Mouse (Mus musculus) heart, embryonic 15.5 days (tissue): ENCODE results near the gene Clec4g. TPM values are rescaled to one million over a fixed set of nuclear protein-coding genes. Genes with fewer than 3 reads are reported as not detected.
"Not testable (repeated sequence)": the region's sequence is repeated elsewhere in the genome, so short reads cannot be mapped to it uniquely, and the experiment has no call there.

Experiments
- ATAC-seq: fragments of 200-750 bp; cut with Nextera tagmentation; replicated peaks from 2 replicates; pipeline ENCODE4 v1.8.0; 2017; ENCODE audit warnings: low read depth, moderate TSS enrichment; ENCODE audit not compliant: insufficient number of reproducible peaks, insufficient read depth, low FRiP score
- H3K27ac ChIP-seq: fragments of 300-500 bp; sonication (generic); 2 replicates; pipeline ENCODE4 v1.5.1; 2015; ENCODE audit warnings: mild to moderate bottlenecking, inconsistent platforms
- H3K27me3 ChIP-seq: fragments of 300-500 bp; sonication (generic); 2 replicates; pipeline ENCODE4 v1.6.1; 2015; ENCODE audit warnings: inconsistent platforms
- H3K36me3 ChIP-seq: fragments of 300-500 bp; sonication (generic); 2 replicates; pipeline ENCODE4 v1.6.1; 2015; ENCODE audit warnings: mild to moderate bottlenecking, inconsistent platforms
- H3K4me1 ChIP-seq: fragments of 300-500 bp; sonication (generic); replicated peaks from 2 replicates; pipeline ENCODE4 v1.6.1; 2015; ENCODE audit warnings: inconsistent platforms
- H3K4me2 ChIP-seq: fragments of 300-500 bp; sonication (generic); 2 replicates; pipeline ENCODE4 v1.6.1; 2015; ENCODE audit warnings: inconsistent platforms, mild to moderate bottlenecking, moderate library complexity
- H3K4me3 ChIP-seq: fragments of 300-500 bp; sonication (generic); 2 replicates; pipeline ENCODE4 v1.5.1; 2015; ENCODE audit warnings: mild to moderate bottlenecking, inconsistent platforms
- H3K9ac ChIP-seq: fragments of 300-500 bp; sonication (generic); 2 replicates; pipeline ENCODE4 v1.6.1; 2015; ENCODE audit warnings: mild to moderate bottlenecking, inconsistent platforms
- H3K9me3 ChIP-seq: fragments of 300-500 bp; sonication (generic); replicated peaks from 2 replicates; pipeline ENCODE4 v1.6.1; 2016; ENCODE audit warnings: inconsistent platforms
- WGBS: fragments of 180-500 bp; shearing (Covaris S2); methylation state at CpG from one replicate; pipeline ENCODE4 v1.1.7; 2015; ENCODE audit warnings: mixed read lengths; 5-methylcytosine and 5-hydroxymethylcytosine counted together
- polyA plus RNA-seq: library from polyadenylated mRNA; unstranded; fragments of >200 nt; fragmentation: Nextera tagmentation; extraction: Ambion mirVana; gene quantifications from 2 replicates; pipeline ENCODE4 v1.2.1, GENCODE M21; 2015

Clec4g gene
- 3.2 and 3.6 TPM in 2 replicates for polyA plus RNA-seq

DNA sequence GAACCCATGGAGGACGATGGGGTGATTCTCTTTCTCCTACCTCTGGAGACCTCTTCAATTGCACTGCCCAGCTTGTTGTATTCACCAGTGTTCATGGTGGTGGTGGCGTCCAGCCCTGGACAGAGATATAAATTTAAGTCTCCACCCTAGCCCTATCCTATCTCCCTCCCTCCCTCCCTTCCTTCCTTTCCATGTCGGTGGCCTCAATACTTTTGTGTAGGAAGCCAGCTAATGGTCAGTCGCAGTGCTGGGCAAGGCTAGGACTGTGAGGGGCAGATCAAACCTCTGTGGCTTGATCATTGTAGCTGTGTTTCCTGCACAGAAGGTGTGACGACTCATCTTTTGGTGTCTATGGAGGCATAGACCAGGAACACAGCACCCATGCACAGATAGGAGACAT is at the start of gene Clec4g:
TSS of gene Clec4g (minus strand) at position 101 of the 400 bp plus-strand sequence.
- no peak for ATAC-seq

DNA sequence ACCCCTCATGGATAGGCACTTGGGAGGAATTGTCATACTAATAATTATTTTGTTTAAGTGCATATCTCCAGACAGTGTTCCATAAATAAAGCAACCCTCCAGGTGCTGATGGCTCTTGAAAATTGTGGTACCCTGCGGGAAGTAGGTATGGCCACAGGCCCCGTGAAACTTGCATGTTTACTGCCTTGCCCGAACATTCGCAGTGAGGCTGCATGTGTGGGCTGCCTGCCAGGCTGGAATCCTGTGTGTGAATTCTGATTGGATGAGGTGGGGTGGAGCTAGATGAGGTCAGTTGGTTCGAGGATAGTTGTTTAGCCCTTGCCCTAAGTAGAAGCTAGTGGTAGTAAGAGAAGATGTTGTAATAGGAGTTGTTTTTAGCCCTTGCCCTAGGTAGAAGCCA is 48.2 kb upstream of the Clec4g start:
- H3K36me3 ChIP-seq, ATAC-seq, H3K4me2 ChIP-seq, H3K9ac ChIP-seq, H3K27me3 ChIP-seq, H3K4me3 ChIP-seq, H3K4me1 ChIP-seq, H3K27ac ChIP-seq, H3K9me3 ChIP-seq: not testable (repeated sequence)
- WGBS = 72% methylated on average over 5 of the region's 5 CpGs

More for the DNA sequence above, at the start of gene Clec4g:
- Histone ChIP-seq H3K27ac (no peak within 1 kb of the TSS), H3K4me2 (no peak within 1 kb of the TSS), H3K27me3 (no peaks in the 10 kb centered on the region), H3K36me3 (no peaks in the 10 kb centered on the region), H3K4me3 (no peak within 1 kb of the TSS), H3K9ac (no peak within 1 kb of the TSS), H3K4me1 (0 out of 2 replicates have a peak, but pooled peaks cover 6% of the 10 kb centered on the region), H3K9me3 (no peaks in the 10 kb centered on the region)
- 62% methylated on average over 5 of the region's 5 CpGs for WGBS

DNA sequence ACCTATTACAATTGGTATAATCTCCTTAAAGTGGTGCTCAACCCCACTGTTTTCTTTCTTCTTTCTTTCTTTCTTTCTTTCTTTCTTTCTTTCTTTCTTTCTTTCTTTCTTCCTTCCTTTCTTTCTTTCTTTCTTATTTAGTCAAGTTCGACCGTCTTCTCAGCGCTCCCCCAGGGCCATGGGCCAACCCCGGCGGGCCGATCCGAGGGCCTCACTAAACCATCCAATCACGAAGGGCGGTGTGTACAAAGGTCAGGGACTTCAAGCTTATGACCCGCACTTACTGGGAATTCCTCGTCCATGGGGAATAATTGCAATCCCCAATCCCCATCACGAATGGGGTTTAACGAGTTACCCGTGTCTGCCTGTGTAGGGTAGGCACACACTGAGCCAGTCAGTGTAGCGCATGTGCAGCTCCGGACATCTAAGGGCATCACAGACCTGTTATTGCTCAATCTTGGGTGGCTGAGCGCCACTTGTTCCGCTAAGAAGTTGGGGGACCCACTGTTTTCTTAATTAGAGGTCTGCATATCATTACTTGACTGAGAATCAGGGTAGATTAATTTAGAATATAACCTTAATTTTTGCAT is 33.9 kb upstream of the Clec4g start:
- peak; percentile 100 for ATAC-seq
- no peak overlapping the region for H3K4me2 ChIP-seq
- H3K27ac ChIP-seq = no peak overlapping the region
- no peaks in the 10 kb centered on the region for H3K36me3 ChIP-seq
- no peak overlapping the region for H3K4me3 ChIP-seq
- H3K9ac ChIP-seq = no peak overlapping the region
- no peaks in the 10 kb centered on the region for H3K4me1 ChIP-seq
- H3K27me3 ChIP-seq = no peaks in the 10 kb centered on the region
- 61% methylated on average over 18 of the region's 18 CpGs for WGBS
- H3K9me3 ChIP-seq = no peaks in the 10 kb centered on the region

DNA sequence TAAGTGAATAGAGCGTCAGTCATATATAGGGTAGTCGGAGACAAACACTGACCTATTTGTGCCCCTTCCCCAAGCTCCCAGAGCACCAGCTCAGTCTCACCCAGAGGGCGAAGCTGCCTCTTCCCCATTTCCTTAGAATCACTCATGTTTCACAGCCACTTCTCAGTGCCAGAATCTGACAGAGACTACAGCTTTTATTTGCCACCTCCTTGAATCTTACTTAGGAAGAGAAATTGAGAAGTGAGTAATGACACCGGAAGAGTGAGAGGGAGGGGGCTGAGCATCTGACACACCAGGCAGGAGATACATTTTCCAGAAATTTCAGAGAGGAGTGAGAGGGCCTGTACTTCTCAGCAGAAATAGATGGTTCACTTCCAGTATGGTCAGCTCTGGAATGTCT is 28.3 kb upstream of the Clec4g start, which contains the start of gene Cd209a:
TSS of gene Cd209a (minus strand) at position 224 of the 400 bp plus-strand sequence.
- Histone ChIP-seq H3K4me1 (no peaks in the 10 kb centered on the region), H3K9ac (no peak within 1 kb of the TSS), H3K9me3 (no peaks in the 10 kb centered on the region), H3K4me2 (no peak within 1 kb of the TSS), H3K4me3 (no peak within 1 kb of the TSS), H3K27me3 (no peaks in the 10 kb centered on the region), H3K27ac (no peak within 1 kb of the TSS), H3K36me3 (no peaks in the 10 kb centered on the region)
- no peak for ATAC-seq
- 74% methylated on average over 4 of the region's 4 CpGs for WGBS

DNA sequence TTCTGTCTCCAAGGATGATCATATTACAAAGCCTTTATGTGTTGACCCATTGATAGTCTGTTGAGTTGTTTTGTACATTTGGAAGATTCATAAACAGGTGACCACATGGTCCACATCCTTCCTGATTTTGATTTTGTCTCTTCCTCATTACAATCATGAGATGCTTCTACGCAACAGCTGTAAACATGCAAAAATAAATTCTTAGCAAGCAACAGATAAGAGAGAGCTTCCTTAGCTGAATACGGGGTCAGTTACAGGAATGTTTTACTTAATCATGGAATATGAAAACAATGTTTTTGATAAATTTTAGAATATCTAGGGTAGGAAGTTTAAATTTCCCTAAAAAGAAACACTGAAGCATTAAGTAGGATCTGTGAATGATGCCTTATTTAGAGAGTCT is 16.5 kb upstream of the Clec4g start:
- no peaks in the 10 kb centered on the region for H3K27me3 ChIP-seq
- H3K9ac ChIP-seq = no peak overlapping the region
- no peak overlapping the region for H3K27ac ChIP-seq
- no peaks in the 10 kb centered on the region for H3K9me3 ChIP-seq
- 72% methylated on average over 2 of the region's 2 CpGs for WGBS
- H3K4me2 ChIP-seq = no peak overlapping the region
- no peak overlapping the region for H3K4me3 ChIP-seq
- H3K36me3 ChIP-seq = no peaks in the 10 kb centered on the region
- no peaks in the 10 kb centered on the region for H3K4me1 ChIP-seq
- ATAC-seq = no peak

DNA sequence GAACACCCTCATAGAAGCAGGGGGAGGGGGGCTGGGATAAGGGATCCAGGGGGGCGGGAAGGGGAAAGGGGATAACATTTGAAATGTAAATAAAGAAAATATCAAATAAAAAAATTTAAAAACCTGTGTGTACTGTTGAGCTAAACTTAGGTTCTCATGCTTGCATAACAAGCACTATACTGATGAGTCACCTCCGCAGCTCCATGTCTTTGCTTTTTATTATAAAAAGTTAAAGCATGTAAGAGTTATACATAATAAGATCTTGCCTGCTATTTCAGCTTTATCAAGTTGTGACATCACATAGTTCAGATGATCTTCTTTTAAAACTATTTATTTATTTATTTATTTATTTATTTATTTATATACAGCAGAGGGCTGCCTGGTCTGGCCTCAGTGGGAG is 15.1 kb upstream of the Clec4g start:
- 66% methylated on average over 2 of the region's 2 CpGs for WGBS
- ATAC-seq = no peak

DNA sequence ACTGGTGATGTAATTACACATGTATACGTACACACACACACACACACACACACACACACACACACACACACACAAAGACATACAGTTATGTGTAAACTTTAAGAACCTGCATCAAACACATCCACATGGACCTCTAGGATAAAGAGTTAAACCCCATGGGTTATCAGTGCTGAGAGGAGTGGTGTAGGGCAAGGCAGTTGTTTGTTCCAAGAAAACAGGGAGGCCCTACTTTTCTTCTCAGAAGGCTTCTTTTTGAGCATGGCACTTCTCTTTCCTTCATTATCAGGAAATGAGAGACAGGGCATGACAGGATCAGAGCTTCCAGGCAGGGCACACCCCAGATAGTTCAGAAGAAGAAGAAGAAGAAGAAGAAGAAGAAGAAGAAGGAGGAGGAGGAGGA is 13.6 kb upstream of the Clec4g start:
- Histone ChIP-seq H3K27me3 (no peaks in the 10 kb centered on the region), H3K27ac (no peak overlapping the region), H3K9me3 (no peaks in the 10 kb centered on the region), H3K4me3 (no peak overlapping the region), H3K9ac (no peak overlapping the region), H3K4me1 (no peaks in the 10 kb centered on the region), H3K4me2 (no peak overlapping the region), H3K36me3 (no peaks in the 10 kb centered on the region)
- 54% methylated on average over 1 of the region's 1 CpGs for WGBS
- ATAC-seq = no peak

More for the DNA sequence above, 15.1 kb upstream of the Clec4g start:
- Histone ChIP-seq H3K9ac (no peak overlapping the region), H3K36me3 (no peaks in the 10 kb centered on the region), H3K4me2 (no peak overlapping the region), H3K4me3 (no peak overlapping the region), H3K4me1 (no peaks in the 10 kb centered on the region), H3K9me3 (no peaks in the 10 kb centered on the region), H3K27ac (no peak overlapping the region), H3K27me3 (no peaks in the 10 kb centered on the region)

DNA sequence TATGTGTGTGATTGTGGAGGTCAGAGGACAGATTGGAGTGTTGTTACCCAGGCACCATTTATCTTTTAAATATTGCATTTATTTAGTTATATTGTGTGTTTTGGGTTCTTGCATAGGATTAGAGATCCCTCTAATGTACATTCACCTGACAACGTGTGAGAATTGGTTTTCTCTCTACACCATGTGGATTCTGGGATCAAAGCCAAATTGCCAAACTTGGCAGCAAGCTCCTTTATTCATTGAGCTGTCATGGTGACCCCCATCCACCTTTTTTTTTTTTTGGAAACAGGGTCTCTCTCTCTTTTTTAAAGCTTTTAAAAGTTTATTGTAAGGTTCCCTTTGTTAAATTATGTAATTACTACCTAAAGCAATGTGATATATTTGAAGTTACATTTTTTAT is 590 bp upstream of the Clec4g start:
- no peaks in the 10 kb centered on the region for H3K27me3 ChIP-seq
- H3K4me2 ChIP-seq = no peak overlapping the region
- 15% methylated on average over 1 of the region's 1 CpGs for WGBS
- no peak overlapping the region for H3K27ac ChIP-seq
- no peak for ATAC-seq
- no peak overlapping the region for H3K9ac ChIP-seq
- no peaks in the 10 kb centered on the region for H3K9me3 ChIP-seq
- 0 out of 2 replicates have a peak, but pooled peaks cover 6% of the 10 kb centered on the region for H3K4me1 ChIP-seq
- H3K36me3 ChIP-seq = no peaks in the 10 kb centered on the region
- no peak overlapping the region for H3K4me3 ChIP-seq

DNA sequence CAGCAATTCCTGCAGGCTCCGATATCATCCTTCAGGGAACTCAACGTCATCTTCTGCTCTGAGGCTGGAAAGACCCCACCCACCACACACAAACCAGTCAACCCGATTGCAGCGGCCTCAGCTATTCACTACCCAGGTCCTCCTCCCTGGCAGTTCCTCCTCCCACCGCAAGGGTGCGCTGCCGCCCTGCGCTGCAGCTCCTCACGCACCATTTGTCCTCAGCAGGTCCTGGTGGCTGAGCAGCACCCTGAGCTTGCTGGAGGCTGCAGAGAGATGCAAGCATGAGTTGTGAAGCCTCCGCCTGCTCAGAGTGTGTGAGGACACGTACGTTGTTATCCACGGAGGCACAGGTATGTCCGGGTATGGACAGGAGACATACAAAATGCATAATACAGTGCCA is 1.9 kb downstream of the Clec4g start:
- Histone ChIP-seq H3K27me3 (no peaks in the 10 kb centered on the region), H3K4me2 (no peak overlapping the region), H3K4me3 (no peak overlapping the region), H3K36me3 (no peaks in the 10 kb centered on the region), H3K9ac (no peak overlapping the region), H3K4me1 (0 out of 2 replicates have a peak, but pooled peaks cover 6% of the 10 kb centered on the region), H3K9me3 (no peaks in the 10 kb centered on the region), H3K27ac (no peak overlapping the region)
- no peak for ATAC-seq
- WGBS = 13% methylated on average over 14 of the region's 14 CpGs

DNA sequence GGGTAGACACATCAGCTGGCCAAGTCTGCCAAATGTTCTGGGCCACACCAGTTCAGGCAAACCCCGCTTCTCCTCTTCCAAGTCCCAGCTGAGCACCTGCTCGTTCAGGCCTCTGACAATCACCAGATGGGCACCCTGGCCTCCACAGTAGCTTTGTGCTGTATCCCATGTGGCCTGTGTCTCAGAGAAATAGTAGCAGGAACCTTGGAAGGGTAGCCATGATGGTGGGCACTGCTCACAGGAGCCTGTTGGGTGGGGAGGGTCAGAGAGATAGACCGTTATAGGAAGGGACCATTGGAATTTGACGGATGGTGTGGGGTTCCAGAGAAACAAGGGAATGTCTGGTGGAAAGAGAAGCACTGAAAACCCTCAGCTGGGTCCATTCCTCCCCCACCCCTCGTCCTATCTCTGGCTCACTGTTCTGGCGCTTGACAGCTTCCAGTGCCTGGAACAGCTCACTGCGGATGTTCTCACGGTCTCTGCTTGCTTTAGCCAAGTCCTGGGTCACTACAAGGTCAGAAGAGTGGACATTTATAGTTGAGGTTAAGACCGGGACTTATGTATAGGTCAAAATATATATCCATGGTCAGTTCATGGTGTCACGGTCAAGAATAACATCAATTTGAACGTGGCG is 3.0 kb downstream of the Clec4g start:
- Histone ChIP-seq H3K9ac (no peak overlapping the region), H3K36me3 (no peaks in the 10 kb centered on the region), H3K9me3 (no peaks in the 10 kb centered on the region), H3K4me2 (no peak overlapping the region), H3K4me1 (0 out of 2 replicates have a peak, but pooled peaks cover 6% of the 10 kb centered on the region), H3K4me3 (no peak overlapping the region), H3K27me3 (no peaks in the 10 kb centered on the region), H3K27ac (peak overlapping the region; percentile 37; the same call in 1 of the 2 replicates)
- WGBS = 49% methylated on average over 12 of the region's 12 CpGs
- ATAC-seq = no peak

DNA sequence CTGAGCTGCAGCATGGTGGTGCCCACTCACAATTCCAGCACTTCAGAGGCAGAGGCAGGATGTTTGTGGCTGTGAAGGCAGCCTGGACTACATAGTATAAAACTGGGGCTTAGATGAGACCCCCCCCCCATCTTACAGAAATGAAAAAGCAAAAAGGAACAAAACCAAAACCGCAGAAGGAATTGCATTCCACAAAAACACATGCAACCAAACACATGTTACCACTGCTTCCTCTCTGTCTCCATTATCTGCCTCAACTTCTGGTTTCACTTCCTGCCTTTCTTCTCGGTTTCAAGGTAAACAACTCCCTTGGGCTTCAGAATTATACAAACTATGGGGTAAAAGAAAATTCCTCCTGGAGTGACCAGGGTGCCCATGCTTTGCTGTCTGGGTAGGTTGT is 8.8 kb downstream of the Clec4g start:
- no peaks in the 10 kb centered on the region for H3K4me1 ChIP-seq
- H3K4me3 ChIP-seq = no peak overlapping the region
- no peak for ATAC-seq
- H3K36me3 ChIP-seq = no peaks in the 10 kb centered on the region
- H3K9me3 ChIP-seq = no peaks in the 10 kb centered on the region
- no peak overlapping the region for H3K9ac ChIP-seq
- no peak overlapping the region for H3K4me2 ChIP-seq
- 40% methylated on average over 2 of the region's 2 CpGs for WGBS
- H3K27me3 ChIP-seq = no peaks in the 10 kb centered on the region
- H3K27ac ChIP-seq = 0 out of 2 replicates have a peak overlapping the region, but pooled peaks have one; percentile 60

DNA sequence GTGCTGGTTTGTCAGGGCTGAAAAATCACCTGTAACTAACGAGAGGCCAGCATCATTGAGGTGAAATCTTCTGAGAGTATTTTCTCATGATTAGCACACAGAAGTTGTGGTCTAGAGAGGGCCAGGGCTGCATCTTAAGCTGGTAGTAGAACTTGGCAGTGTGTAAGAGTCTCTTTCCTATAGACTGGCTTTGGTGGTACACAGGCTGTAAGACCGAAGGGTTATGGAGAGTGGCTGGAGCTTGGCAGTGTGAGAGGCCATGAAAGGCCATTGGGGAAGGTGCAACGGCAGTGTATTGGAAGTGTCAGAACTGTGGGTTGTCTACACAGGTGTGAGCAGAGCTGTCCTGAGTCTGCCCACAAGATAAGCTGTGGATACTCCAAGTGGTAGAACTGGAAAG is 10.1 kb downstream of the Clec4g start:
- Histone ChIP-seq H3K27ac (no peak overlapping the region), H3K36me3 (no peaks in the 10 kb centered on the region), H3K27me3 (no peaks in the 10 kb centered on the region), H3K9me3 (no peaks in the 10 kb centered on the region), H3K4me2 (no peak overlapping the region), H3K4me3 (no peak overlapping the region), H3K9ac (no peak overlapping the region), H3K4me1 (no peaks in the 10 kb centered on the region)
- no peak for ATAC-seq
- 77% methylated on average over 3 of the region's 3 CpGs for WGBS
